Mouse (Mus musculus): ENCODE data around the gene Nfam1. TPM values are rescaled to one million over a fixed set of nuclear protein-coding genes. Genes with fewer than 3 reads are reported as not detected.

Gene Nfam1
- polyA plus RNA-seq, 1 experiment from 2014 or later: 2.8 TPM

DNA sequence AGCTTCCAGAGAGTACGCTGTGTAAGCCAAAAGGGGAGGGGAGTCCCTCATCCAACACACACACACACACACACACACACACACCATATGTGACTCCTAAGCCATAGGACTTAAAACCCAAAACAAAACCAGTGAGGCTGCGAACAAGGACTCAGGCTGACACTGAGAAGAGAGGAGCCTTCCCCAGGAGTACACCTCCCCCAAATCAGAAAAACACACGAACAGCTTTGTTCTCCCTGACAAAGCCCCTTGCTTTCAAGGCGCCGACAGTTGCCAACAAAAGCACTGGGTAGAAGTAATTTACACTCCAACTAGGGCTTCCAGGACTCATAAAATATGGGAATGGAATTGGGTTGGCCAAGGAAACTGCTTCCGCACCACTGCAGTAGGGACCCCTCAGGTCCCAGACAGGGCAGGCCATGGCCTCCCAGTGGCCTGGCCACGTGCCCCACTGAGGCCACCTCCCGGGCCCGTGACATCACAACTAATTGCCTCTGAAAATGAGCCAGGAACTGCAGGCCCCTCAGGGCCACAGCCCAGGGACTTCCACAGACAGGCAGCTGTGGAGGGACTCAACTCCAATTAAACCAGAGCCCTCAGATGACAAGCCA lies 49.6 kb downstream of the Nfam1 start:
- Histone ChIP-seq H3K4me3 (peak overlapping the region; percentile 35), H3K9me3 (no peaks in the 10 kb centered on the region), H3K36me3 (no peaks in the 10 kb centered on the region), H3K4me1 (replicated peaks) (peaks cover 67% of the 10 kb centered on the region), H3K27me3 (ENCODE audit: insufficient read depth, poor library complexity, severe bottlenecking) (peaks cover 94% of the 10 kb centered on the region), H3K27ac (peak overlapping the region; percentile 83)
- WGBS: 2% methylated on average over 9 of the region's 9 CpGs
- DNase-seq (ENCODE audit: low spot score): peak; percentile 62

DNA sequence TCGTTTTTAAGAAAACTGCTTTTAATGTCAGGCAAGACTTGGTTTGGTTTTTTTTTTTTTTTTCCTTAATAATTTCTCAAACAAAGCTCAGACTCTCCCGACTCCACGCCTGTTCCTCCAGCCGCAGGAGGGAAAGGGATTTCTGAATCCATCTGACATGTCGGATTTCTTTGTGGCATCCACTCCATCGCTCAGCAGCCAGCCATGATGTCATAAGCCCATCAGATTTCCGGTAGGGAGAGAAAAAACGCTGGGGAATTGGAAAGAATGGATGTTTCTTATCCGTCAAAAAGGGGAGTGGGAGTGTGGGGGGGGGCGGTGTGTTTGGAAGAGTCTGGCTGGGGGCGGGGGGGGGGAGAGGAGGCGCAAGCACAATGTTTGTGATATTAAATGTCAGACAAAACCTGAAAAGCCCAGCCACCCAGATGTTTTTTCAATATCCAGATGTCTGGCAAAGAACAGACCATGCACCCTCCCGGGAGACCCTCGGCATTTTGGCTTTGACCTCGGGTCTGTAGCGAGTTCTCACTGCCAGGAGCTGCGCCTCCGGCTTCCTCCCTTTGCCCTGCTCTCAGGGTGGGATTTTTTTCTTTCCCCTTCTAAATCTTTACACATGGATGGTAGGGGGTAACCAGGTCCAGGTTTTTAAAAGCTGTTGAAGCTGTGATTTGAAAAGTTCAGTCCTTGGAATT lies 50.2 kb downstream of the Nfam1 start:
- H3K9me3 ChIP-seq: no peaks in the 10 kb centered on the region
- peaks cover 95% of the 10 kb centered on the region for H3K27me3 ChIP-seq (ENCODE audit: insufficient read depth, poor library complexity, severe bottlenecking)
- peaks cover 60% of the 10 kb centered on the region for H3K4me1 ChIP-seq (replicated peaks)
- DNase-seq (ENCODE audit: low spot score): no peak
- peak overlapping the region; percentile 35 for H3K4me3 ChIP-seq
- peak overlapping the region; percentile 83 for H3K27ac ChIP-seq
- no peaks in the 10 kb centered on the region for H3K36me3 ChIP-seq
- WGBS: 10% methylated on average over 18 of the region's 18 CpGs

DNA sequence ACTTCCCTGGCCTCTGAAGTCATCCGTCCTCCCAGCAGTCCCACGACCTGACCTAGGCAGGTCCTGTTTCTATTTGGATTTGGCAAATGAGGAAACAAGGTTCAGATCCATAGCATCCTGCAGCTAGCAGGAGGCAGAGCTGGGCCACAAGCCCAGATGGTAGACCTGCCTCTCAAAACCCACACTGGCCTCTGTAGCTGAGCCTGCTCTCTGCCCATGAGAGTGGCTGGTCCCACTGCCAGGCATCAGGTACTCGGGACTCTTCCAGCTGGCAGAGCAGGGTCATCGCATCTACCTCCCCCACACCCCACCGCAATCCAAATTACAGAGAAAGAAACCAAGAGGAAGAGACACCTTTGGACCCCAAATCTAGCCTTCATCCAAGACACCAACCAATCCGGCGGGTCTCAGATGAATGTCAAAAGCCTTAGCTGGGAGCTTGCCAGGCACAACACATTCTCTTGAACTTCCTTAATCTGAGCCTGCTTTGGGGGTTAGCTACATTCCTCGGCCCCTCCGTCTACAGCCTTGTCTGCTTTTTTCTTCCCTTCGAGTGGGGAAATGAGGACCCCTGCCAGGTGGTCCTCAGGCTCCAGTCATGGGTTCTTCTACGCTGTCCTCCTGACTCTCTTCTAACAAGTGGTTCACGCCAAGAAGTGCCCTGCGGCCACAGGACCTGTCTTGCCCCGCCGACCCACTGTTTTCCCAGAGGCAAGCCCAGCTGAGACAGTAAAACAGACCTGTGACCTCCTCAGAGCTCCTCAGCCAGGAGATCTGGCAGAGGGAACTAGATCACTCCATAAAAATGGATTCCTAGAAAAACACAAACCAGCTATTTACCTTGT lies 51.2 kb downstream of the Nfam1 start:
- no peaks in the 10 kb centered on the region for H3K36me3 ChIP-seq
- no peak for DNase-seq (ENCODE audit: low spot score)
- 33% methylated on average over 15 of the region's 15 CpGs for WGBS
- no peaks in the 10 kb centered on the region for H3K9me3 ChIP-seq
- no peak overlapping the region for H3K4me3 ChIP-seq
- H3K27me3 ChIP-seq (ENCODE audit: insufficient read depth, poor library complexity, severe bottlenecking): peaks cover 95% of the 10 kb centered on the region
- H3K27ac ChIP-seq: peak overlapping the region; percentile 45
- peaks cover 54% of the 10 kb centered on the region for H3K4me1 ChIP-seq (replicated peaks)

DNA sequence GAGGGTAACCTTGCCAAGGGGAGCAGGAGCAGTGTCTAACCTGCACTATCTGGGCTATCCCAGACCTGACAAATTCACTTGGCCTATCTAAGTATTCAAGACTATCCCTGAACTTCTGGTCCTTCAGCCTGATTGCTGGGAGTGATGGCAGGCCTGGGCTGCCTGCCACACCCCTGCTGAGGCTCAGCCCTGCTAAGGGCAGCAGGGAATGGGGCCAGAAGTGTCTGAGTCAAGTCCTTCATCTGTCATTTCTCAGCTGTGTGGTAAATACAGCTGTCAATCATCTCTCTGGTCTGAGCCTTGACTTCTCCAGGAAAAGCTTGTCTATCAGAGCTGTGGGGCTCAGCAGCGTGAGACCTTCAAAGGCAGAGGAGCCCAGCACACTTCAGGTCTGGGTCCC lies 53.6 kb downstream of the Nfam1 start:
- peaks cover 59% of the 10 kb centered on the region for H3K4me1 ChIP-seq (replicated peaks)
- H3K9me3 ChIP-seq: no peaks in the 10 kb centered on the region
- peaks cover 91% of the 10 kb centered on the region for H3K27me3 ChIP-seq (ENCODE audit: insufficient read depth, poor library complexity, severe bottlenecking)
- H3K27ac ChIP-seq: no peak overlapping the region
- WGBS: 76% methylated on average over 1 of the region's 1 CpGs
- no peak overlapping the region for H3K4me3 ChIP-seq
- DNase-seq (ENCODE audit: low spot score): no peak
- H3K36me3 ChIP-seq: no peaks in the 10 kb centered on the region

DNA sequence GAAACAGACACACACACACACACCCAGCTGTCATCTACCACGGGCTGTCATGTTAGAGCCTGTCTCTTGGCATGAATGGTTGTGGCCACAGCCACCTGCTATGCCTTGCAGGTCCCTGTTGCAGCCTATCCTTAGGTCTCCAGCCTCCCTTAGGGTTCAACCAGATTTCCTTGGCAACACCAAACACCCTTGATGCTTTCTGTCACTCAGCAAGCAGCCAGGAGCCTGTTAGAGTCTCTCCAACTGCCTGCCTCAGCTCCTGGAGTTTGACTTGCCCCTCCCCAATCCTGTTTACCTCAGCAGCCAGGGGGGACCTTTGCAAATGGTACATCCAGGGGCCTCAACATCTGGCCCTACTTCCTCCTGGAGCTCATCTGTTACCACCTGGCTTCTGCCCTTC lies 58.6 kb downstream of the Nfam1 start:
- H3K9me3 ChIP-seq: no peaks in the 10 kb centered on the region
- H3K4me3 ChIP-seq: no peak overlapping the region
- no peak overlapping the region for H3K27ac ChIP-seq
- peaks cover 30% of the 10 kb centered on the region for H3K4me1 ChIP-seq (replicated peaks)
- no peak for DNase-seq (ENCODE audit: low spot score)
- 62% methylated on average over 1 of the region's 1 CpGs for WGBS
- peaks cover 67% of the 10 kb centered on the region for H3K27me3 ChIP-seq (ENCODE audit: insufficient read depth, poor library complexity, severe bottlenecking)
- H3K36me3 ChIP-seq: no peaks in the 10 kb centered on the region

DNA sequence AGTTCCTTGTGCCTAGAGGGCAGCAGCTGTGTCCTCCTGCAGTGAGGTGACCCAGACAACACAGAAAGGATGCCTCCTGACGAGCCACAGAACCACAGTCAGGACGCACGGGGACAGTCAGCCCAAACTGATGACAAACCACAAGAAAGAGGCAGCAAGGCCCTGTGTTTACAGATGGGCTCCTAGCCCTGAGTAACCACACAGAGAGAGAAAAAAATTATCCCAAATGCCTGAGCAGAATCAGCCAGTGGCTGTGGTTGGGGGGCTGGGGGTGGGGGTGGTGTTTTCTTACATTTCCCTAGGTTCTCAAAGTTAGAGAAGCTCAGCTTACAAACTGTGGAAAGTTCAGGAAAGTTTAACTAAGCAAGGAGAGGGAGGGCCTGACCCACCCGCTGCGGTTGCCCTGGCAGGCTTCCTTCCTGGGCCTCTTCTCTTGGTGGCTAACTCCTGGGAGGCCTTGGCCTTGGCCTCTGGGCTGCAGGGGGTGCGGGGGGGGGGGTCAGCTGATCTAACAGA lies 63.8 kb downstream of the Nfam1 start:
- peaks cover 30% of the 10 kb centered on the region for H3K4me1 ChIP-seq (replicated peaks)
- no peaks in the 10 kb centered on the region for H3K9me3 ChIP-seq
- H3K27ac ChIP-seq: peak overlapping the region; percentile 79
- no peak for DNase-seq (ENCODE audit: low spot score)
- H3K4me3 ChIP-seq: no peak overlapping the region
- 20% methylated on average over 6 of the region's 6 CpGs for WGBS
- peaks cover 75% of the 10 kb centered on the region for H3K27me3 ChIP-seq (ENCODE audit: insufficient read depth, poor library complexity, severe bottlenecking)
- H3K36me3 ChIP-seq: no peaks in the 10 kb centered on the region

DNA sequence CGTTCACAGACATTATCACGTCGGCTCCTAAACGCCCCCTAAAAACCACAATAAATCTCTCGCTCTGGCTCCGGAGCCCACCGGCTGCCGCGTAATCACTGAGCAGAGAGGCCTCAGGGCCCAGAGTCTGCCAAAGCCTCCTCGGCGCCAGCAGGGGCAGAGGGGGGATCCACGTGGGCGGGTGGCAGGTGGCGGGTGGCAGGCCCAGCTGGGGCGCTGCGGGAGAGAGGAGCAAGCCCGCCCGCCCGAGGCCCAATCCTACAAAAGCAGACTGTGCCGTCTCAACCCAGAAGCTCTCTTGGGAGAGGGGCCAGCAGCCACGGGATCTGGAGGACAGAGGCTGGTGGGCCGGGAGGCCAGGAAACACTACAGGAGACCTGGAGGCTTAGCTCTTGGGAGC lies 64.7 kb downstream of the Nfam1 start:
- 1% methylated on average over 22 of the region's 22 CpGs for WGBS
- peak; percentile 68 for DNase-seq (ENCODE audit: low spot score)
- no peaks in the 10 kb centered on the region for H3K9me3 ChIP-seq
- peaks cover 82% of the 10 kb centered on the region for H3K27me3 ChIP-seq (ENCODE audit: insufficient read depth, poor library complexity, severe bottlenecking)
- H3K4me3 ChIP-seq: peak overlapping the region; percentile 41
- H3K36me3 ChIP-seq: no peaks in the 10 kb centered on the region
- peak overlapping the region; percentile 79 for H3K27ac ChIP-seq
- H3K4me1 ChIP-seq (replicated peaks): peaks cover 38% of the 10 kb centered on the region

DNA sequence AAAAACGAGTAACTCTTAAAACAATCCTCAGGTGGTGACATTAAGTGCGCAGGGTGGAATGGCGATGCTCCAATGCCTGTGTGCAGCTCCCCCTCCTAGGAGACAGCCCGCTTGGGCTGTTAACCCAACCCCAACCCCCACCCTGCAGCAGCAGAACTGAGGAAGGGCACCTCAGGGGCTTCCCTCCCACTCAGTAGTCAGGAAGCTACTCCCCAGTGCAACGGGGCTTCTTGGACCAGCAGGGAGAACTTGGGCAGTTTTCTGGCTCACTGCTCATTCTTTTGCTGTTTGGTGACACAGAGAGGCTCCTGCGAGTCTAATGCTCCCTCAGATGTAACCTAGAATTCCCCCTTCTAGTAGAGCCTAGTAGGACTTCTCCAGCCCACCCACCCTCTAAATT lies 65.2 kb downstream of the Nfam1 start:
- Histone ChIP-seq H3K27me3 (ENCODE audit: insufficient read depth, poor library complexity, severe bottlenecking) (peaks cover 85% of the 10 kb centered on the region), H3K9me3 (no peaks in the 10 kb centered on the region), H3K4me1 (replicated peaks) (peaks cover 41% of the 10 kb centered on the region), H3K36me3 (no peaks in the 10 kb centered on the region), H3K27ac (peak overlapping the region; percentile 79), H3K4me3 (peak overlapping the region; percentile 41)
- 25% methylated on average over 6 of the region's 6 CpGs for WGBS
- DNase-seq (ENCODE audit: low spot score): no peak

DNA sequence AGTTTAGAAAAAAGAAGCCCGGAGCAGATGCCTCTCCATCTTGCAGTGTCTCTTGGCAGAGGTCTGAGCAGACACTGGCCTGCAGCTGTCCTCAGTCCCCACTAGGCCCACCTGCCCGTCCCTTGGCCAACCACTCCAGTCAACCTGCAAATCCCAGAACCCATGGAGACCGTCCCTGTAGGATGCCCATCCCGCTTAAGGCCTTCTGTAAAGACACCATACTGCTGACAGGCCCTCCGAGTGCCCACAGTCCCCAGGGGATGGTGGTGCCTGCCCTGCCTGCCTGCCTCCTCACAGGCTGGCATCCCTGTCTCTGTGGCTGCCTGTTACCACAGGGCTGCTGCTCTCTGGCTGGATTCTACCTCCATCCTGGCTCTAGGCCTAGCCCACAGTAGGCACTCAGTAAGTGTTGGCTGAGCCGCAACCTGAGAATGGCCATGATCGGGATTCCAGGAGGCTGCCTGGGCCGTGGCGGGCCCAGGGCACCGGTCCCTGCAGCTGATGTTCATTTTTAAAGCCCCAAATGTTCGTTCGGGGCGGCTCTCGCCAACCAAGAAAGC lies 68.8 kb downstream of the Nfam1 start:
- peak overlapping the region; percentile 40; the same call in 1 of the 2 replicates for H3K27ac ChIP-seq
- DNase-seq (ENCODE audit: low spot score): no peak
- peaks cover 69% of the 10 kb centered on the region for H3K4me1 ChIP-seq (replicated peaks)
- 70% methylated on average over 14 of the region's 14 CpGs for WGBS
- peaks cover 97% of the 10 kb centered on the region for H3K27me3 ChIP-seq (ENCODE audit: insufficient read depth, poor library complexity, severe bottlenecking)
- H3K36me3 ChIP-seq: no peaks in the 10 kb centered on the region
- H3K9me3 ChIP-seq: no peaks in the 10 kb centered on the region
- peak overlapping the region; percentile 54; the same call in 1 of the 2 replicates for H3K4me3 ChIP-seq

DNA sequence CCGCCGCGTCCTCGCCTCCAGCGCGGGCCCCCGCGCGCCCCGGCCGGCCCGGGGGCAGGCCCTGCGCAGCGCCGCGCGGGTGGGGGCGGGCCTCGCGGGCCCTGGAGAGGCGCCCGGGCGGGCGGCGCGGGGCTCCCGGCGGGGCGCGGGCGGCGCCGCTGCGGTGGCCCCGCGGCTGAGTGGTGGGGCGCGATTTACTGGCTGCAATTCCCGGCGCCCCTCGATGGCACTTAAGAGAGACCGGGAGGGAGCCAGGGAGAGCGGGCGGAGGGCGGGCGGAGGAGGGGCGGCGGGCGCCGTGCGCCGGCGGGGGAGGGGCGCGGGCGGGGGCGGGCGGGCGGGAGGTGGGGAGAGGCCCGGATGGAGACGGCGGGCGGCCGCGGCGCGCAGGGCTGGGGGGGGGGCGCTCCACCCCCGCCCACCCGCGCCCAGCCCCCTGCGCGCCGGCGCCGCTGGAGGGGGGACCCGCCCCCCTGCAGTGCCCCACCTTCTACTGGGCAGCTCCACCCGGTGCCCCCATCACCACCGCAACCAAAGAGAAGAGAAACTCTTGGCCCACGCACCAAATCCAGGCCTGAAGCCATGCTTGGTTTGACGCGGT lies 69.5 kb downstream of the Nfam1 start:
- Histone ChIP-seq H3K27me3 (ENCODE audit: insufficient read depth, poor library complexity, severe bottlenecking) (peaks cover 97% of the 10 kb centered on the region), H3K9me3 (no peaks in the 10 kb centered on the region), H3K27ac (peak overlapping the region; percentile 77), H3K4me3 (peak overlapping the region; percentile 54), H3K4me1 (replicated peaks) (peaks cover 69% of the 10 kb centered on the region), H3K36me3 (no peaks in the 10 kb centered on the region)
- WGBS: 7% methylated on average over 64 of the region's 82 CpGs
- no peak for DNase-seq (ENCODE audit: low spot score)

DNA sequence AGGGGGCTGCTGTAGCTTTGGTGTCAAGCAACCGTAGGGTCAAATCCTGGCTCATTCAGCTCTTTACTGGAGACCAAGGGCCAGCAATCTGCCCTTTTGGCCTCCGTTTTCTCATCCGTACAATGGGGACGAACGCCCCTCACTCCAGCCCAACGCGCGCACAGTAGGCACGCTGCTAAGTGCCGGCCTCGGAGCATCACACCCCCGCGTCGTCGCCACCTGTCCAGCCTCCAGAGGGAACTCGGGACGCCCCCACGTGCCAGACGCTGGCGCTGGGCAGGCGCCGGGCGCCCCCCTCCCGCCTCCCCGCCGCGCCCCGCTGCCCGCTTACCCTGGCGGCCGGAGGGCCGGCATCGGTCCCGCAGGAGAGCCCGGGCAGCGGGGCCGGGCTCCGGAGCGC lies 70.0 kb downstream of the Nfam1 start:
- Histone ChIP-seq H3K36me3 (no peaks in the 10 kb centered on the region), H3K4me3 (peak overlapping the region; percentile 55), H3K9me3 (no peaks in the 10 kb centered on the region), H3K4me1 (replicated peaks) (peaks cover 69% of the 10 kb centered on the region), H3K27me3 (ENCODE audit: insufficient read depth, poor library complexity, severe bottlenecking) (peaks cover 97% of the 10 kb centered on the region), H3K27ac (peak overlapping the region; percentile 71; the same call in 1 of the 2 replicates)
- DNase-seq (ENCODE audit: low spot score): no peak
- WGBS: 2% methylated on average over 39 of the region's 39 CpGs

DNA sequence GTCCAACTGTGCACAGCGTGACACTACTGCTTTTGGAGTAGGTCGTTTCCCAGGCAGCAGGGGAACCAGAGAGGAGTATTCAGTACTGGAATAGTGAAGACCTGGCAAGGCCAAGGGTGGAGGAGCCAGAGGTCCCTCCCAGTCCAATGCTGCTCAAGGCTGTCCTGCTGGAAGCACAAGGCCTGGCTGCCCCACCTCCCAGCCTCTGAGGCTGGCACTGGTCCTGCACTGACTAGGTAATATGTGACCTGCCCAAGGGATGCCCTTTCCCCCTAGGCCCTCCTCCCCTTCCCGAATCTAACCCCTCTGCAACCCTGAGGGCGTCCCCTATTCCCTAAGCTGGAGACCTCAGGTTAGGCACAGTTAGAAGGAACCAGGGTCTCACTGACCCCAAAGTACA lies 70.6 kb downstream of the Nfam1 start:
- peaks cover 97% of the 10 kb centered on the region for H3K27me3 ChIP-seq (ENCODE audit: insufficient read depth, poor library complexity, severe bottlenecking)
- peaks cover 69% of the 10 kb centered on the region for H3K4me1 ChIP-seq (replicated peaks)
- no peaks in the 10 kb centered on the region for H3K36me3 ChIP-seq
- H3K4me3 ChIP-seq: peak overlapping the region; percentile 55
- H3K27ac ChIP-seq: 0 out of 2 replicates have a peak overlapping the region, but pooled peaks have one; percentile 71
- H3K9me3 ChIP-seq: no peaks in the 10 kb centered on the region
- DNase-seq (ENCODE audit: low spot score): no peak
- WGBS: 27% methylated on average over 4 of the region's 4 CpGs
